ENCODE assay signal across 8 mouse cellular contexts in genomic region chr8:74935308-74935707, GRCm38 (mm10). TPM values are rescaled to one million over a fixed set of nuclear protein-coding genes. Genes with fewer than 3 reads are reported as not detected.
DNase-seq lines count a peak whose midpoint lies in the region; ATAC-seq and TF ChIP-seq lines count a peak whose summit lies in the region.

No protein-coding gene starts in this region.

- peak; percentile 91 for ATAC-seq in forebrain, postnatal 0 days
- ATAC-seq in intestine, embryonic 14.5 days (replicated peaks; ENCODE audit: low FRiP score, low TSS enrichment, low read depth), result peak; percentile 57; the same call in 1 of the 2 replicates
- ATAC-seq in midbrain, embryonic 15.5 days (replicated peaks), result peak; percentile 83

- no peak for TF ChIP-seq POLR2A in thymus, adult 2 months (IDR thresholded peaks at IDR 0.05; ENCODE audit: control insufficient read depth, extremely low read depth, insufficient read depth, low read length, poor library complexity)

- no peaks in the 10 kb centered on the region for H3K9me3 ChIP-seq in forebrain, postnatal 0 days (ENCODE audit: low read length)
- H3K9me3 ChIP-seq in intestine, embryonic 14.5 days (ENCODE audit: control insufficient read depth, low read length), result no peaks in the 10 kb centered on the region
- H3K9me3 ChIP-seq in midbrain, embryonic 15.5 days, result no peaks in the 10 kb centered on the region

- no peak overlapping the region for H3K4me3 ChIP-seq in thymus, adult 2 months (ENCODE audit: control insufficient read depth, insufficient read depth, low read length)
- no peak overlapping the region for H3K4me3 ChIP-seq in forebrain, postnatal 0 days (ENCODE audit: low read depth, low read length)
- H3K4me3 ChIP-seq in intestine, embryonic 14.5 days (ENCODE audit: low read depth, low read length), result no peak overlapping the region
- H3K4me3 ChIP-seq in midbrain, embryonic 15.5 days, result no peak overlapping the region

- no peaks in the 10 kb centered on the region for H3K36me3 ChIP-seq in thymus, adult 2 months (ENCODE audit: control insufficient read depth, insufficient read depth, low read length)
- H3K36me3 ChIP-seq in forebrain, postnatal 0 days (ENCODE audit: insufficient read depth), result no peaks in the 10 kb centered on the region
- no peaks in the 10 kb centered on the region for H3K36me3 ChIP-seq in intestine, embryonic 14.5 days (ENCODE audit: control insufficient read depth, insufficient read depth, low read length)
- no peaks in the 10 kb centered on the region for H3K36me3 ChIP-seq in midbrain, embryonic 15.5 days (replicated peaks)

- 31% methylated on average over 6 of the region's 6 CpGs for WGBS in thymus, adult 2 months
- 14% methylated on average over 6 of the region's 6 CpGs for WGBS in forebrain, postnatal 0 days
- WGBS in intestine, embryonic 14.5 days, result 19% methylated on average over 6 of the region's 6 CpGs
- WGBS in midbrain, embryonic 15.5 days, result 18% methylated on average over 6 of the region's 6 CpGs

- H3K9ac ChIP-seq in forebrain, postnatal 0 days, result no peak overlapping the region
- H3K9ac ChIP-seq in intestine, embryonic 14.5 days (ENCODE audit: low read length), result no peak overlapping the region
- no peak overlapping the region for H3K9ac ChIP-seq in midbrain, embryonic 15.5 days

- no peak overlapping the region for H3K27ac ChIP-seq in thymus, adult 2 months (ENCODE audit: control insufficient read depth, insufficient read depth, low read length)
- H3K27ac ChIP-seq in forebrain, postnatal 0 days (ENCODE audit: low read depth, low read length), result no peak overlapping the region
- H3K27ac ChIP-seq in intestine, embryonic 14.5 days (ENCODE audit: low read depth), result no peak overlapping the region
- no peak overlapping the region for H3K27ac ChIP-seq in midbrain, embryonic 15.5 days

- H3K4me1 ChIP-seq in thymus, adult 2 months (replicated peaks; ENCODE audit: control insufficient read depth, insufficient read depth, low read length), result no peaks in the 10 kb centered on the region
- H3K4me1 ChIP-seq in forebrain, postnatal 0 days (ENCODE audit: insufficient read depth), result no peaks in the 10 kb centered on the region
- H3K4me1 ChIP-seq in intestine, embryonic 14.5 days (replicated peaks; ENCODE audit: control insufficient read depth, insufficient read depth, low read length), result no peaks in the 10 kb centered on the region
- no peaks in the 10 kb centered on the region for H3K4me1 ChIP-seq in midbrain, embryonic 15.5 days

- TF ChIP-seq CTCF in thymus, adult 2 months (IDR thresholded peaks at IDR 0.05; ENCODE audit: borderline replicate concordance, control insufficient read depth, extremely low read depth, insufficient read depth, low read length, poor library complexity), result no peak
- peak; percentile 89 for TF ChIP-seq CTCF in forebrain, postnatal 0 days (IDR thresholded peaks at IDR 0.05; ENCODE audit: low read depth)

- H3K4me2 ChIP-seq in forebrain, postnatal 0 days (ENCODE audit: low read depth), result no peak overlapping the region
- no peak overlapping the region for H3K4me2 ChIP-seq in intestine, embryonic 14.5 days (ENCODE audit: low read length)
- no peak overlapping the region for H3K4me2 ChIP-seq in midbrain, embryonic 15.5 days

- DNase-seq in thymus, adult 2 months, result peak; percentile 16
- DNase-seq in thymus, postnatal 36 days, result no peak
- DNase-seq in cerebellum, adult 11 months, result peak; percentile 37
- DNase-seq in forebrain, postnatal 0 days, result peak; percentile 84
- DNase-seq in intestine, embryonic 14.5 days (ENCODE audit: low spot score), result peak; percentile 67
- peak; percentile 58 for DNase-seq in left cerebral cortex, postnatal 4 days
- DNase-seq in testis, postnatal 10 days (ENCODE audit: low spot score), result peak; percentile 72

- intact Hi-C loops in left cerebral cortex, postnatal 4 days (cut with DNase I), result no loop called here

- no peaks in the 10 kb centered on the region for H3K27me3 ChIP-seq in thymus, adult 2 months (ENCODE audit: control insufficient read depth, insufficient read depth, low read length)
- H3K27me3 ChIP-seq in forebrain, postnatal 0 days (ENCODE audit: insufficient read depth, low read length), result no peaks in the 10 kb centered on the region
- H3K27me3 ChIP-seq in intestine, embryonic 14.5 days (replicated peaks; ENCODE audit: control insufficient read depth, insufficient read depth, low read length), result no peaks in the 10 kb centered on the region
- no peaks in the 10 kb centered on the region for H3K27me3 ChIP-seq in midbrain, embryonic 15.5 days (replicated peaks)

RNA-seq across cellular contexts. Expression of gene Hmgxb4, which starts 57.8 kb away (rescaled TPM):
- 25.6 and 28.7 TPM in 2 replicates for polyA plus RNA-seq in thymus, adult 2 months (2012; rRNA removed)
- 70.9 and 84.2 TPM in 2 replicates for total RNA-seq in forebrain, postnatal 0 days (2014; rRNA removed)
- 19.0 and 26.9 TPM in 2 replicates for polyA plus RNA-seq in forebrain, postnatal 0 days (2015; fragmentation: Nextera tagmentation; extraction: Ambion mirVana)
- polyA plus RNA-seq in intestine, embryonic 14.5 days (2014; fragmentation: Nextera tagmentation; extraction: Ambion mirVana), result 44.3 and 46.3 TPM in 2 replicates
- 10 to 100 TPM; 43.8 to 45.7 TPM for total RNA-seq in left cerebral cortex, postnatal 4 days (2021)
- 41.5 and 44.4 TPM in 2 replicates for polyA plus RNA-seq in midbrain, embryonic 15.5 days (2015; fragmentation: Nextera tagmentation; extraction: Ambion mirVana)

Comparison
In these comparisons a context has a peak if more than half of its experiments do, and no peak if none do; other contexts are left out.
1. DNase-seq: peak in thymus, adult 2 months (single experiment), cerebellum, adult 11 months (single experiment), forebrain, postnatal 0 days (single experiment), intestine, embryonic 14.5 days (single experiment), left cerebral cortex, postnatal 4 days (single experiment) and testis, postnatal 10 days (single experiment); none in thymus, postnatal 36 days (0 of 2).
2. Peak in every context shown above with its lines, with median percentiles within 50 percentile points of each other: ATAC-seq.